Mouse (Mus musculus) embryonic facial prominence, embryonic 15.5 days (tissue): ENCODE results near the gene Prkag2. TPM values are rescaled to one million over a fixed set of nuclear protein-coding genes. Genes with fewer than 3 reads are reported as not detected.

Experiments used
- ATAC-seq: fragments of 200-750 bp; cut with Nextera tagmentation; 2 replicates; pipeline ENCODE4 v1.8.0; 2017; ENCODE audit warnings: low read depth, moderate TSS enrichment; ENCODE audit not compliant: insufficient number of reproducible peaks, low FRiP score, low TSS enrichment
- H3K27ac ChIP-seq: fragments of 300-500 bp; sonication (generic); replicated peaks from 2 replicates; pipeline ENCODE4 v1.5.1; 2015; ENCODE audit warnings: mild to moderate bottlenecking, inconsistent platforms
- H3K27me3 ChIP-seq: fragments of 300-500 bp; sonication (generic); 2 replicates; pipeline ENCODE4 v1.6.1; 2015; ENCODE audit warnings: inconsistent platforms
- H3K36me3 ChIP-seq: fragments of 300-500 bp; sonication (generic); 2 replicates; pipeline ENCODE4 v1.6.1; 2015; ENCODE audit warnings: mild to moderate bottlenecking, inconsistent platforms
- H3K4me1 ChIP-seq: fragments of 300-500 bp; sonication (generic); 2 replicates; pipeline ENCODE4 v1.6.1; 2015; ENCODE audit warnings: inconsistent platforms
- H3K4me2 ChIP-seq: fragments of 300-500 bp; sonication (generic); replicated peaks from 2 replicates; pipeline ENCODE4 v1.6.1; 2015; ENCODE audit warnings: mild to moderate bottlenecking, inconsistent platforms
- H3K4me3 ChIP-seq: fragments of 300-500 bp; sonication (generic); replicated peaks from 2 replicates; pipeline ENCODE4 v1.5.1; 2015; ENCODE audit warnings: mild to moderate bottlenecking, inconsistent platforms
- H3K9ac ChIP-seq: fragments of 300-500 bp; sonication (generic); 2 replicates; pipeline ENCODE4 v1.6.1; 2015; ENCODE audit warnings: inconsistent platforms
- H3K9me3 ChIP-seq: fragments of 300-500 bp; sonication (generic); replicated peaks from 2 replicates; pipeline ENCODE4 v1.6.1; 2016; ENCODE audit warnings: inconsistent platforms
- WGBS: fragments of 180-500 bp; shearing (Covaris S2); methylation state at CpG from one replicate; pipeline ENCODE4 v1.1.7; 2015; 5-methylcytosine and 5-hydroxymethylcytosine counted together
- polyA plus RNA-seq: library from polyadenylated mRNA; unstranded; fragments of >200 nt; fragmentation: Nextera tagmentation; extraction: Ambion mirVana; gene quantifications from 2 replicates; pipeline ENCODE4 v1.2.1, GENCODE M21; 2015

Prkag2 gene
- 21.2 and 25.0 TPM in 2 replicates for polyA plus RNA-seq

DNA sequence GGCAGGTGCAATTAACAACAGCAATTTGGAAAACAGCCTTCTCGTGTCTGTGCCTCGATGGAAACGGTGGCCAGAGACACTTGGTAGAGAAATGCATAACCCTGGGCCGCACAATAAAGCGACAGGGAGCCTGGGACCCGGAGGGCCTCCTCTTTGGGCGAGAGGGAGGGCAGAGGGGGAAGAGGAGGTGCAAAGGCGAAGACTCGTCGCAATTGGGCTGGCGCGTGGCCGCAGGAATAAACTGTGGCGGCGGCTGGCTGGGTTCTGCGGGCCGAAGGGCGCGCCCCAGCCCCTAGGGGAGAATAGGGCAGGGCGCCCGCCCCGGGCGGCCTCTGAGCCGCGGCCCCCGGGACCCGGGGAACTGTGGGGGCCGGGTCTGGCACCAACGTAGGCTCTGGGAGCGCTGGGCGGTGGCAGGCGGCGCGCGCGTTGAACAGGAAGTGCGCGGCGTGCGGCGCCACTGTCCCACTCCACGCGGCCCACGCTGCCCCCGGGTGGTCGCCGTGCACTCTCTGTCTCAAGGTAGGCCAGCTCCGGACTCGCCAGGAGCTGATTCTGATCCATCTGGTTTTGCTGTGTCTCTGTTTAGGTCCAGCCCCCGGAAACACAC, at the start of gene Prkag2:
TSS of gene Prkag2 (minus strand) at position 127 of the 610 bp plus-strand sequence.
- no peaks in the 10 kb centered on the region for H3K9me3 ChIP-seq
- H3K4me3 ChIP-seq, result peak within 1 kb of the TSS; percentile 56
- WGBS, result 0% methylated on average over 48 of the region's 50 CpGs
- peaks cover 21% of the 10 kb centered on the region for H3K4me1 ChIP-seq
- peak within 1 kb of the TSS; percentile 31 for H3K9ac ChIP-seq
- ATAC-seq, result peak; percentile 71
- peaks cover 32% of the 10 kb centered on the region for H3K27me3 ChIP-seq
- H3K36me3 ChIP-seq, result no peaks in the 10 kb centered on the region
- H3K27ac ChIP-seq, result 0 out of 2 replicates have a peak within 1 kb of the TSS, but pooled peaks have one; percentile 1
- H3K4me2 ChIP-seq, result peak within 1 kb of the TSS; percentile 93

DNA sequence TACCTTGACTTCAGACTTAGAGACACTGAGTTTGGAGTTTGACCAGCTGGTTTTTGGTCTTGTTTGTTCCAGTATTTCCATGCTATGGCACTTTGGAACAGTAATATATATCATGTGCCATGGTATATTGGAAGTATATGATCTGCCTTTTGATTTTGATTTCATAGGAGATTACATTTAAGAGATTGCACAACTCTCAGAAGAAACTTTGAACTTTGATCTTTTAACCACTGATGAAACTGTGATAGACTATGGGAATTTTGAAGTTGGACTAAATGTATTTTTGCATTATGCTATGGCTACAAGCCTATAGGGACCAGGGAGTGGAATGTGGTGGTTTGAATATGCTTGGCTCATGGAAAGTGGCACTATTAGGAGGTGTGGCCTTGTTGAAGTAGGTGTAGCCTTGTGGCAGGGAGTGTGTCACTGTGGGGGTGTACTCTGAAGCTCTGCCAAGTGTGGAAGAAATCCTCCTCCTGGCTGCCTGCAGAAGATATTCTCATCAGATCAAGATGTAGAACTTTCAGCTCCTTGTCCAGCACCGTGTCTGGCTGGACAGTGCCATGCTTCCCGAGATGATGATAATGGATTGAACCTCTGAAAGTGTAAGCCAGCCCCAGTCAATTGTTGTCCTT, 49.0 kb upstream of the Prkag2 start:
- Histone ChIP-seq H3K9me3 (no peaks in the 10 kb centered on the region), H3K4me2 (no peak overlapping the region), H3K4me3 (no peak overlapping the region), H3K27me3 (no peaks in the 10 kb centered on the region), H3K9ac (no peak overlapping the region), H3K36me3 (no peaks in the 10 kb centered on the region), H3K27ac (no peak overlapping the region), H3K4me1 (no peaks in the 10 kb centered on the region)
- 64% methylated on average over 2 of the region's 2 CpGs for WGBS
- no peak for ATAC-seq

DNA sequence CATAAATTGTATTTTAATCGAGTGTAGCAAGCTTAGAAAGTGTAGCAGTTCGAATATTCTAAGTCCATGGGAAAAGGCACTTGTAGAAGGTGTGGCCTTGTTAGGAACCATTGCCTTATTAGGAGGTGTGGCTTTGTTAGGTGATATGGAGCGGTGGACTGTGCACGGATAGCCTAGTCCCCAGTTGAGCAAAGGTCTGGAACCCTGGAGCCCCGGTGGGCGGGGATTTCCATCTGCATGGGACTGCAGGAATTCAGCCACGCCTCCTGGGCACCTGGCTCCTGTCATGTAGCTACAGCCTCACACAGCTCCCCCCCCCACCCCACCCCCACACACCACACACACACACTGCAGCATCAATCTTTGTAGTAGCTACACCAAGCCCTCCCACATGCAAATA, 46.3 kb upstream of the Prkag2 start:
- Histone ChIP-seq H3K4me2 (no peak overlapping the region), H3K36me3 (no peaks in the 10 kb centered on the region), H3K27me3 (no peaks in the 10 kb centered on the region), H3K4me1 (no peaks in the 10 kb centered on the region), H3K9ac (no peak overlapping the region), H3K9me3 (no peaks in the 10 kb centered on the region), H3K4me3 (no peak overlapping the region), H3K27ac (no peak overlapping the region)
- ATAC-seq, result no peak
- 69% methylated on average over 7 of the region's 7 CpGs for WGBS

DNA sequence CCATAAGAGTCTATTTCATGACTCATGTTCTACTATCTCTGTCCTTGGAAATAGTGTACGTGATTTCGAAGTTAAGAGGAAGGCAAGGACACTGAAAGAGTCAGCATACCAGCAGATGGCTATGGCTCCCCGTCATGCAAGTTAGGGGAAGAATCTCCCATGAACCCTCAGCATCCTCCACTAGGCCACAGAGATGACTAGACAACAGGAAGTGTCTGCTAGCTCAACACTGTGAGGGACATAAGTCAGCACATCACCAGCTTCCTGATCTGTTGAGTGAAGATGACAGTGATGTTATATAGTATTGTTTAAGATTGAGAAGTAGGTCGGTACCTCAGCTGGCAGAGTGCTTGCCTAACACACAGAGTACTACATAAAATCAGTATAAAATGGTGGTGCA, 27.4 kb upstream of the Prkag2 start:
- Histone ChIP-seq H3K27me3 (no peaks in the 10 kb centered on the region), H3K4me2 (no peak overlapping the region), H3K9ac (no peak overlapping the region), H3K27ac (no peak overlapping the region), H3K9me3 (no peaks in the 10 kb centered on the region), H3K4me1 (no peaks in the 10 kb centered on the region), H3K36me3 (no peaks in the 10 kb centered on the region), H3K4me3 (no peak overlapping the region)
- ATAC-seq, result no peak
- WGBS, result 85% methylated on average over 4 of the region's 4 CpGs

DNA sequence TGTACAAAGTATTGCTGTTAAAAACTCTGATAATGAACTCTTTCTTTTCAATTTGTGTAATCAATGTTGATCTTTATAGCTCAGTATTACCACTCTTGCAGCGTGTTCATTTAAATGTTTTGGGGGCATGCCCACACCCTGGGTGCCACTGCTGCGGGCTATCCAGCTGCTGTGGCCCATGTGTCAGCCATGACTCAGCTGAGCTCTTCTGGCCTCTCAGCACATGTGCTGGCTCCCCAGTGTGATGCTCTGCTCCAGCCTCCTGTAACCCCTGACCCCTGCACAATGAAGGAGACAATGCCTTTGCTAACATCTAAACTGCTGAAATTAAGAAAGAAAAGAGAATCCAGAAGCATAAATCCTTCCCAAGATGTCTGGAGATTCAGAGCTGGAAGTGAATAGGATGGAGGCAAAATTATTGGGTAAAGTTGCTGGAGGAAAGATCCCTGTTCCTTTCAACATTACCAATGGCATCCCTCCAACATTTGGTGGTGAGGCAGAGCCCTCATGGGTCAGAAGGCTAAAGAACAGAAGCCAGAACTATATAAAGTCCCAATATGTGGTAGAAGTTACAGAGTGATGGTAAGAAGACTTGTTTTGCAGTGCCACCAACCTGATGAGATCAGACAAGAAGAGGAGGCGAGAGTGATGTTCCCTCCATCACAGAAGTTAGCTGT, 25.6 kb upstream of the Prkag2 start:
- Histone ChIP-seq H3K9ac (no peak overlapping the region), H3K4me3 (no peak overlapping the region), H3K27me3 (no peaks in the 10 kb centered on the region), H3K27ac (no peak overlapping the region), H3K9me3 (no peaks in the 10 kb centered on the region), H3K4me2 (no peak overlapping the region), H3K4me1 (no peaks in the 10 kb centered on the region), H3K36me3 (no peaks in the 10 kb centered on the region)
- ATAC-seq, result no peak
- 78% methylated on average over 3 of the region's 3 CpGs for WGBS

DNA sequence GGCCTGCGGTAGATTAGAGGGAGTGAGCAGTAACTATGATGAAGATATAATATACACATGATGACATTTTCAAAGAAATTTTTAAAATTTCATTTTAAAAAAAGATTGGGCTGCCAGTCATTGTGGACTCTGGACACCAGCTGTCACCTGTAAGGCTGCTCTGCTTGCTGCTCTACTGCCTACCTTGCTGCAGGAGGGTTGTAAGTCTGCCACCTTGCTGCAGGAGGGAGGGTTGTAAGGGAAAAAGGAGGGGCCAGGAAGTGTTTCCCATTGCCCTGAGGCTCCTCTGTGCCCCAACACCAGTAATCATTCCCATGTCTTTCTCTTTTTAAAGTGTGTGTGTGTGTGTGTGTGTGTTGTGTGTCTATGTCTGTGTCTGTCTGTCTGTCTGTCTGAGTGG, 22.1 kb upstream of the Prkag2 start:
- Histone ChIP-seq H3K9ac (no peak overlapping the region), H3K27ac (no peak overlapping the region), H3K4me1 (no peaks in the 10 kb centered on the region), H3K4me2 (no peak overlapping the region), H3K36me3 (no peaks in the 10 kb centered on the region), H3K9me3 (no peaks in the 10 kb centered on the region), H3K27me3 (no peaks in the 10 kb centered on the region), H3K4me3 (no peak overlapping the region)
- no peak for ATAC-seq
- 97% methylated on average over 1 of the region's 1 CpGs for WGBS

DNA sequence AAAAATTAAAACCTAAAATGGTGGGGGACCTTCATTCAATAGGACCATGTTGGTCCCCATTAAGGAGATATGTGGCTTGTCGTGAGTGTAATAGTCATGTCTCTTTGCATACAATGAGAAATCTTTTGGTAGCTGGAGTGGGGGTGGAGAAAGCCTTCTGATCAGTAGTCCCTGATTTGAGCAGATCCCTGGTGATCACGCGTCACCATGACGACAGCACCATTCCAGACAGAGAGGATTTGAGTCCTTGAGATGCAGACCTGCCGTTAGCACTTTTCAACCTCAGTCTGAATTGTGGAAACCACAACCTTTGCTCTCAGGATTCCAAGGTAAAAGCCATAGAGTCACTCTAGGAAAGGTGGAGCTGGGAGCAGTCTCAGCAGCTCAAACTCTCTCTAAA, 18.7 kb upstream of the Prkag2 start:
- H3K4me2 ChIP-seq, result no peak overlapping the region
- H3K9ac ChIP-seq, result no peak overlapping the region
- no peaks in the 10 kb centered on the region for H3K36me3 ChIP-seq
- H3K27me3 ChIP-seq, result no peaks in the 10 kb centered on the region
- H3K27ac ChIP-seq, result no peak overlapping the region
- WGBS, result 77% methylated on average over 5 of the region's 5 CpGs
- no peaks in the 10 kb centered on the region for H3K9me3 ChIP-seq
- H3K4me3 ChIP-seq, result no peak overlapping the region
- H3K4me1 ChIP-seq, result no peaks in the 10 kb centered on the region
- no peak for ATAC-seq

DNA sequence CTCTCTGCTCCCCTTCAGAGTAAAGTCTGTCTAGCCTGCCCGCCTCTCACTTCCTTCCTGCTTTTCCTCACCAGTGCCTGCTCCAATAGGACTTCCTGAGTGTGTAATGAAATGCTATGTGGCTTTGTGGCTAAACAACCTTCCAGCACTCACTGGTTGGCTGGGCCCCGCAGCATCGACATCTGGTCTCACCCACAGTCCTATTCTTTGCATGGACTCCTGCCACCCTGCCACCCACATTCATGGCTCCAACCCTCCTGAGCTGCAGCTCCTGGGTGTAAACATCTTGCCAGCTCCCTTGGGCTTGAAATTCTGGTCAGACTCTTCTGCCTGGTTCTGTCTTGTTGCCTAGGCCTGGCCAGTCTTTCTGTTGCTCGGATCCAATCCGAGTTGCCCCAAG, 15.6 kb upstream of the Prkag2 start:
- Histone ChIP-seq H3K4me3 (no peak overlapping the region), H3K27ac (no peak overlapping the region), H3K4me1 (no peaks in the 10 kb centered on the region), H3K9me3 (no peaks in the 10 kb centered on the region), H3K36me3 (no peaks in the 10 kb centered on the region), H3K9ac (no peak overlapping the region), H3K4me2 (no peak overlapping the region), H3K27me3 (no peaks in the 10 kb centered on the region)
- ATAC-seq, result 0 out of 2 replicates have a peak, but pooled peaks have one; percentile 47
- 64% methylated on average over 5 of the region's 5 CpGs for WGBS

DNA sequence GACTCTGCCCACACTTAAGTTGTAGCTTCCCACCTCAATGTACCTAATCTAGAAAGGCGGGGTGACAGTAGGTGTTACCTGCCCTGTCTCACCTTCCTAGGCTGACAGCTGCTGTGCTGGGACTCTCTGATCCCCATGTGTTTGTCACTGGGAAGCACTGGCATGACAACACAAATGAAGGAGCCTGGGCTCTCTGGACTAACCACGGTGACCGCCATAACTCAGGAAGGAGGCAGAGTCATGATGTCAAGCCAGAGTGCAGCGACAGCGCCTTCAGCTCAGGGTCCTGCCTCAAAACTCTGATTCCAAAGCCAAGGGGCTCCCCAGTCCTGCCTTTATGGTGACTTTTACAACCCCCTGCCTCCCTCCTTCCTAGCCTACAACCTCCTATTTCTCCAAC, 14.8 kb upstream of the Prkag2 start:
- Histone ChIP-seq H3K9me3 (no peaks in the 10 kb centered on the region), H3K27me3 (no peaks in the 10 kb centered on the region), H3K4me2 (no peak overlapping the region), H3K27ac (no peak overlapping the region), H3K4me3 (no peak overlapping the region), H3K9ac (no peak overlapping the region), H3K4me1 (no peaks in the 10 kb centered on the region), H3K36me3 (no peaks in the 10 kb centered on the region)
- 77% methylated on average over 5 of the region's 5 CpGs for WGBS
- no peak for ATAC-seq

DNA sequence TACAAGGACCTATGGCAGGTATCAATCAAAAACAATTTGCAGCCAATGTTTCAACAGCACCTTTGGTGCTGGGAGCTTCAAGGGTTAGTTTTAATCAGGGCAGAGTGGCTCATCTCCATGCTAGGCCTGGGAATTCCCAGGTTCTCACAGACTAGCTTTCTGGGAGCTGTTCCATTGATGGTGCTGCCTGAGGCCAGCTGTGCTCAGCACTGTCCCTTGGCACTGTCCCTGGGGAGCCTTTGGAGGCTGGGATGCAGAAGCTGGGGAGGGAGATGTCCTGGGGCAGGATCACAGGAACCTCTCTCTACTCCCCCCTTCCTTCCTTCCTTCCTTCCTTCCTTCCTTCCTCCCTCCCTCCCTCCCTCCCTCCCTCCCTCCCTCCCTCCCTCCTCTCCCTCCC, 13.7 kb upstream of the Prkag2 start:
- no peak overlapping the region for H3K27ac ChIP-seq
- no peak overlapping the region for H3K9ac ChIP-seq
- no peak overlapping the region for H3K4me2 ChIP-seq
- ATAC-seq, result no peak
- H3K36me3 ChIP-seq, result no peaks in the 10 kb centered on the region
- H3K9me3 ChIP-seq, result no peaks in the 10 kb centered on the region
- no peaks in the 10 kb centered on the region for H3K27me3 ChIP-seq
- H3K4me3 ChIP-seq, result no peak overlapping the region
- no peaks in the 10 kb centered on the region for H3K4me1 ChIP-seq

DNA sequence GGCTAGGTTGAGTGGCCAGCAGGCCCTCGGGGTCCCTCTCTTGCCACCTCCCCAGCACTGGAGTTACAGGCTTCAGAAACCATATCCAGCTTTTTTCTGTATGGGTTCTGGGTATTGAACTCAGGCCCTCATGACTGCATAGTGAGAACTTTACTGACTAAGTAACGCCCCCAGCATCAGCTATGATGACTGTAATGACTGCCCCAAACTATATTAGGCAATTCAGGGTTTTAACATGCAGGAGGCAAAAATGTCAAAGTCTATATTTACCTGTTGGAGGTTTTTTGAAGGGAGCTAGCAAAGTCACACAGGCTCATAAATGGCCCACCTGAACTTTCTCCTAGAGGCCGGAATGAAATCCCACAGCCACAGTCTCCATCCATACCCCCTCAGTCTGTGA, 9.9 kb upstream of the Prkag2 start:
- no peak for ATAC-seq
- Histone ChIP-seq H3K4me2 (no peak overlapping the region), H3K4me1 (no peaks in the 10 kb centered on the region), H3K27ac (no peak overlapping the region), H3K27me3 (no peaks in the 10 kb centered on the region), H3K9me3 (no peaks in the 10 kb centered on the region), H3K36me3 (no peaks in the 10 kb centered on the region), H3K4me3 (no peak overlapping the region), H3K9ac (no peak overlapping the region)
- WGBS, result 79% methylated on average over 3 of the region's 3 CpGs
